Mouse (Mus musculus) NIH3T3 (cell line): Measurements from ENCODE around the gene Bcl2l11.

Experiments
- DNase-seq: peaks from one replicate; pipeline ENCODE4 v3.0.0-alpha.2; 2012; ENCODE audit warnings: low read depth

Gene Bcl2l11

DNA sequence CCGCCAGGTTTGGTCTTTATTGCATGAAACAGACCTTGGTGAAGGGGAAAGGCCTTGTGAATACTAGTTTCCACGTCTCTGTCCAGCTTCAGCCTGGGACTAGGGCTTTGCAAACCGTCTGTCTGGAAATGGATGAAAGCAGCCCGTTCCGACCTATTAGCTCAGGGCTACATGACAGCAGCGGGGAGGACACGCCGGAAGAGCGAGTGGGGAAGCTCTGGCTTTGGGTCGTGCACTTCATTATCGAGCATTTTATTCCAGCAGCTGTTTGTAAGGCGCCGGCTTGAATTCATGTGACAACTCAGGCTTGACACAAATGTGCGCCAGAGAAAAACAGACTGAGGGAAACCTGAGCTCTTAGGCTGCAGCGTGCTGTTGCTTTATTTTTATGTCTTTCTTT, 13.9 kb downstream of the Bcl2l11 start:
- DNase-seq: no peak

- DNase-seq: no peak
These were observed 14.3 kb downstream of the Bcl2l11 start for GRCm38 (mm10) chr2:128140183-128140582.

DNA sequence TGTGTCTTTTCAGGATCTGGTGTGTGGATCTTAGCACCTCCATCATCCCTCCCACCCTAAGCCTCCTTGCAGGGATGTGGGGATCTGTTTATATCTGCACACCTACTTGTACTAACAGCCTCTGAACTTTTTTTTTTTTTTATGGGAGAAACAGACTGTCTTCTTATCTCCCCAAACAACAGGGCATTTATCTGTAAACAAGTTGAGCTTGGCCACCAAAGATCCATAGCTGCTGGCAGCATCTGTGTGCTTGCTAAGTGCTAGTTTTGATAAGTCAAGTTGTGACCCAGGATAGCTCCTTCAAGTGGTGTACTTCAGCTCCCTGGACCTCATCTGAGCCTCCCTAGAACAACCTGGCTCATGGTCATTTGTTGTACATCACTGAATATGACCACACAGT, 18.2 kb downstream of the Bcl2l11 start:
- no peak for DNase-seq

DNA sequence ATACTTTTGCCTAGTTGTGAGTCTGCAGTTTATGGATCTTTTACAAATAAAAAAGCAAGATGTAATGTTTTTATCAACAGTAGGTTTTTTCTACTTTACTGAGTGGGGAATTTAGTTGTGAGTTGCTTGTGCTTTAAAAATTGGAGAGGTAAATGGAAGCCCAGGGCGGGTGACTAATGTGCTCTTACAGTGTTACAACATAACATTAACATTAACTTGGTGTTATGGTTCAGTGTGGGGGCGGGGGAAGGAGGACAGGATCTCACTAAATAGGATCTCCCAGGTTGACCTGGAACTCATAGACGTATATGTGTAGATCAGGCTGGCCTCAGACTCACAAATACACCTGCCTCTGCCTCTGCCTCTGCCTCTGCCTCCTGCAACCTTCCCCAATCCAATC, 19.6 kb downstream of the Bcl2l11 start:
- DNase-seq: peak; percentile 70

- no peak for DNase-seq
These were observed 23.8 kb downstream of the Bcl2l11 start for GRCm38 (mm10) chr2:128149596-128149995.

- DNase-seq: no peak
These were observed 26.4 kb downstream of the Bcl2l11 start for GRCm38 (mm10) chr2:128152211-128152610.

GRCm38 (mm10) chr2:128152845-128153550, 27.2 kb downstream of the Bcl2l11 start:
- DNase-seq: no peak

DNA sequence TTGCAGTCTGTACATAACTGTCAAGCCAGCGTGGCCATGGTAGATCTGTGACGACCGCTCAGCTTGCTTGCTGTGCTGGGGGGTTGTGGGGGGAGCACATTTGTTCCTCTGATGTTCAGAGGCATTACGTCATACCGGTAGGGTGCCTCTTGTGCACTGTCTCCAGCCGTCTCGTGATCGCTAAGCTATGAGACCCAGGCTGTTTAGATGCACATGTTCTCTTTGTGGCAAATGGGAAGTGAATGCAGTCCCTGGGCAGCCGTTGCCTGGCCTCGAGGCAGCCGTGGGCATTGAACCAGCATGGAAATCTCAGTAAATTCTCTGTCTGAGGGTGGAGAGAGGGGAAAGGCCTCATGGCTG, 27.7 kb downstream of the Bcl2l11 start:
- no peak for DNase-seq

DNA sequence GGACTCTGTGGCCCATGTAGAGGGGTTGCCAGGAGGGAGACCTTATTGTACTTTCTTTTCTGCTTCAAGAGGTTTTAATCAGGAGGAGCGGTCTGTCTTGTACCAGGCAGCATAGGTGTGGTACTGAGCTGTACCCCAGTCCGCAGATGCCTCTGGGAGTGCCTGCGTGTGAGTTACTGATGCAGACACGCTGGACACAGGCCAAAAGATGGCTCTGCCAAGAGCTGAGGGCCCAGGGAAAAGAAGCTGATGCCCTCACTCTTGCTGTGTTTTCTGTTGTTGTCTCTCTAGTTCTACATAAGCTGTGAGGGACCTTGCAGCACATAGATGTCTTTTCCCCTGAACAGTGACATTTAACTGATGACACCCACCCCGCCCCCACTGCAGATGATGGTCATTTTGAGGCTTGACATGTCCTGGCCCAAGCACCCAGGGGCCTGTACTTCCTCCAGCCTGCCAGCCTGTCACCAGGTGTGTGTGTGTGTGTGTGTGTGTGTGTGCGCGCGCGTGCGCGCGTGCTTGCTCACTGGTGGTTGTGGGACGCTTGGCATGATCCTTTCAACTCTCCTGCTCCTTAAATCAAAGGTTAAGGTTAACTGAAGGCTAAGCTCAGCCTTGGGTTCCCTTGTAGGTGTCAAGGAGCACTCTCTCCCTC, 29.7 kb downstream of the Bcl2l11 start:
- DNase-seq: no peak

DNA sequence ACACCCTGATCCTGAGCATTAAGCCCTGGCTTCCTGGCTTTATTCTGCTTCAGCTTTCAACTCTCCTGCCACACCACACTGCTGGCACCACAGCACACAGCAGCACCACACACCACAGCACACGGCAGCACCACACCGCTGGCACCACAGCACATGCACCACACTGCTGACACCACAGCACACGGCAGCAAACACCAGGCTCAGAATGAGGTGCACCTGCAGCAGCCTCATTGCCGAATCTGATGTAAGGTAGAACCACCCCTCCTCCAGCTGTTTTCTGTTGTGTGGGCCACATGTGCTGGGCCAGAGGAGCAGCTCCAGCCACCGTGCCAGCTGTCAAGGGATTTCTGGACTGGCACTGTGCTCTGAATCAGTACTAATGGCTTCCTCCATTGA, 30.2 kb downstream of the Bcl2l11 start:
- DNase-seq: no peak

DNA sequence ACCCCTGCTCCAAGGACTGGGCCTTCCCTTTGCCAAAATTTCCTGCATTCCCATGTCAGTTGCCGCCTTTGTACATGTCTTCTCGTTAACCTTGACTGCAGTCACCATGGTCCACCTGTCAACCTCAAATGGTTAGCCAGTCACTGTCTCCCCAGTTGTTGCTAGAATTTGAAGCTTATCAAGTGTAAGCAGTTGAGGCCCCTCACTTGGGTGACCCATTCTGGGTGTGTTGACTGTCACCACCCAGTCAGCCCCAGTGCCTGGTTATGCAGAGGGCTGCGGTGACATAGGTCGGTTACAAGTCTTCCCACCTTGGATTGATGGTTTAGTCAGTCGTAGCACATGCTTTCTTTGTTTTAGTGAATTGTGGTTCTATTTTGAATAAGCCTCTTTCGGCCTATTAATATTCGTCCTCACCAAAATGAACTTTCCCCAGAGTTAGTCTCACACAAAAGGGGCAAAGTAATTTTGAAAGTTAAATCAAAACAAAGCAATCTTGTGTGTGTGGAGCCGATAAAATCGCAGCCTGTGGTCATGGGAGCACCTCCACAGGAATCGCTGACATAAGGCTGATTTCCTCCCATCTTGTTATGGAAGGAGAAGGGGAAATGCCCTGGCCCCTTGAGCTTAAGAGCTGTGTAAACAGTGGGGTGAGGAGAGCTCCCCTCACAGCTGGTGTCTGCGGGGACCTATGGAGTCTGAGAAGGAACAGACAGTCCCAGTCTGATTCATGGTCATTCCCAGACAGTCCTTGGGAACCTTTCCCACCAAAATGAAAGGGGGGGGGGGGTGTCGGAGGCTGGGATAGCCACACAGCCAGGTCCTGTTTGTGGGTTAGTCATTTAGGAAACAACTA, 30.9 kb downstream of the Bcl2l11 start:
- no peak for DNase-seq

DNA sequence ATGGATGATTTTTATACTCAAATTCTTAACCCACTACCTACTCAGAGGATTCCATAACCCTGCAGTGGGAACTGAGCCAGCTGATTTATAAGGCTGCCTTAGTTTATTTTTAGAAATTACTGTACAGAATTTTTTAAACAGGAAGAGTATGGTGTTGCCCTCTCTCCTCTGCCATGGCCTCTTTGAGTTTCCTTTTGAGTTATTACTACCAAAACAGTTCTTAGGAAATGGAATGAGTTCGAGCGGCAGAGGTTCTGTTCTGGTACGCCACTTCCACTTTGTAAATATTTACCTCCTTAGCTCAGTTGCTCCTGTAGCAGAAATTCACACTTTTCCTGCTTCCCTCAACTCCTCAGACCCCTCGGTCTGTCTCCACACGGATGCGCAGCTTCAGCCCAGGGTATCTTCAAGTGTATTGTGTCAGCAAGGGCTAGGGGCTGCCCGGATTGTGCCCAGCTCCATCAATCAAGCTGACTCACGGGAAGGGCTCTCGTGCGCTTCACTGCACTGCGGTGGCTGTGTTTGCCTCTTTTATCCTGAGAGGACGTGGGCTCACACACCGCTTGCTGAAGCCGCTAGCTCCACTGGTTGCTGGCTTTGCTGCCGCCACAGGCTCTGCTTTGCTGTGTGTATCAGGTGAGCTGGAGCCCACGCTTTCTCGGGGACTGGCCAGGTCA, 33.0 kb downstream of the Bcl2l11 start:
- peak; percentile 24 for DNase-seq

GRCm38 (mm10) chr2:128159619-128160125, 33.8 kb downstream of the Bcl2l11 start:
- no peak for DNase-seq

- no peak for DNase-seq
These were observed 37.3 kb downstream of the Bcl2l11 start for GRCm38 (mm10) chr2:128163177-128163576.

DNA sequence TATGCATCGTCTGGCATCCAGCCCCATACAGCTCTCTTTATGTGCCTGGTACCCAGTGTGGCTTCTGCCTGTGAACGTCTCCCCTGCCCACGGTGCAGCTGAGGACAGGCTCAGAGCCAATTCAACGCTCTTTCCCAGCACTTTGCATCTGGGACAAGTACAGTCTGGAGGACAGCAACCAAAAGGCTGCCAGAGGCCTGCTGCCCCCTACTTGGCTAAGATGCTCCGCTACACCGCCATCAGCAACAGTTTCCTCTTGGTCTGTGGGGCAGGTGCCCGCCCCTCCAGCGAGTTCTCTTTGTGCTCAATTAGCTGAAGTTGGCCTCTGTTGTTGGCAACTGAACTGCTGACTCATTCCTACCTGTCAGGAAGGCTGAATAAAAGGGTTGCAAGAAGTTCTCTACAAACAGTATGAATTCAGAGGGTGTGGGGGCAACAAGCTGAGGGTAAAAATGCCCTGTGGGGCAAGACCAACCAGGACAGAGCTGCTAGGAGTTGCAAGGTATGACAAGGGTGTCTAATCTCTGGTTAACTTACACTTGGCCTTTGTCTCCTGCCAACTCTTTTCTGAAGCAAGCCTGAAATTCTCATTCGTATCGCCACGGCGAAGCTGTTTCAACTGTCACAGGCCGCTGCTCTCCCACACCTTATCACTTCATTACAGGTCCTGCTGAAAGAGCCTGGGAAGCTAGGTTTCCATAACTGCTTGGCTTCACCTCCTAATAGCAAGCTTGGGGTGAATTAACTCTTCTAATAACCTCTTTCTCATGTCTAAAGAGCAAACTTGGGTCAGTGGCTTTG, 41.0 kb downstream of the Bcl2l11 start:
- DNase-seq: peak; percentile 31

DNA sequence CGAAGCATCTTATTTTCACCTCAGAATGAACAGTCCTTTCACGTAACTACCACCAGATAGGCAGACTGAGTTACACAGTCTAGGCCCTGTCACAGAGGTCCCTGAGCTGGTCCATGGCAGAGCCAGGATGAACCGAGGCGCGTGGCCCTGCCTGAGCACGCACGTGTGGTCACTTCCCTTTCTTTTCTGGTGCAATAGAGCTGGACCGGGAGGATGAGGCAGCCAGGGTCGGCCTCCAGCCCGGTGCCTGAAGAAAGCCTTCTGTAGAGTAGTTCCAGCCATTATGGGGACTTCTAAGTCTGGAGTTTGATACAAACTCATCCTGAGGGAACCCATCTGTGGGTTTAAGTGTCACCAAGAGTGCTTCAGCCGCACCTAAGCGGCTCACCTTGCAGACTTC, 42.1 kb downstream of the Bcl2l11 start:
- no peak for DNase-seq

GRCm38 (mm10) chr2:128169486-128169885, 43.6 kb downstream of the Bcl2l11 start:
- no peak for DNase-seq

DNA sequence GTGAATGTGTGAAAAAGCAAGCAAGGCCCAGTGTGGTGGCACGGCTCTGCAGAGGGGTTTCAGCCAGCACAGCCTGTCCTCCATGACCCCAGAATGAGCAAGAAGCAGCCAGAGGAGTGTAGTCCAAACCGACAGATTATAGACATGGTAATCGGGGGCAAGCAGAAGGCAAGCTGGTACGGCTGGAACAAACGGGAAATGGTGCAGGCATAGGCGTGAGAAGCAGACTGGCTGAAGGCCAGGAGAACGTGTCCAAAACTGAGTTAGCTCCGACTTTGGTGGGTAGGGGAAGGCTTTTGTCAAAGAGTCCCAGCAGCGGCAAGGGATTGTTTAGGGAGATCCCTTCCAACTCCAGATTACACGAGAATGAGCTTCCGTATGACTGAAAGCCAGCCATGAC, 44.1 kb downstream of the Bcl2l11 start:
- DNase-seq: no peak

DNA sequence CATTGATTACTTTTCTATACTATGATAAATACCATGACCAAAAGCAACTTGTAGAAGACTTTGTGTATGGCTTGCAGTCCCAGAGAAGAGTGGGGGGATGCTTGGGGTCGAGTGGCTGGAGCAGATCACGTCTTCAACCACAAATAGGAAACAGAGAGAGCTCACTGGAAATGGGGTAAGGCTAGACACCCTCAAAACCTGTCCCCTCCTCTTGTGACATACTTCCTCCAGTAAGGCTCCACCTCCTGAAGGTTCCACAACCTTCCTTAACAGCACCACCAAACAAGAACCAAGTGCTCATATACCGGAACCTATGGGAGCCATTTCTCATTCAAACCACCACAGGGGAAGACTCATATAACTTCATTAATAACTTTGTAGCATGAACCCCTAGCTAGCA, 44.8 kb downstream of the Bcl2l11 start:
- no peak for DNase-seq

- DNase-seq: peak; percentile 41
These were observed 46.4 kb downstream of the Bcl2l11 start for GRCm38 (mm10) chr2:128172266-128172665.

- DNase-seq: no peak
These were observed 48.3 kb downstream of the Bcl2l11 start for GRCm38 (mm10) chr2:128174176-128174575.
